Mouse (Mus musculus) lung, adult 2 months (tissue): ENCODE measurements around the gene Rasgrp3. TPM values are rescaled to one million over a fixed set of nuclear protein-coding genes. Genes with fewer than 3 reads are reported as not detected.

Experiments
- DNase-seq: peaks from one replicate; pipeline ENCODE4 v3.0.0; 2022
- H3K4me1 ChIP-seq: fragments of 200-500 bp; 2 replicates; pipeline ENCODE4 v1.6.1; 2011; ENCODE audit warnings: low read length; ENCODE audit not compliant: control insufficient read depth, insufficient read depth
- H3K4me3 ChIP-seq: fragments of 200-500 bp; replicated peaks from 2 replicates; pipeline ENCODE3; 2011; ENCODE audit warnings: low read depth, mild to moderate bottlenecking, control low read depth, low read length; ENCODE audit errors: extremely low read depth
- CTCF ChIP-seq: fragments of 200-500 bp; IDR thresholded peaks from 2 replicates; pipeline ENCODE4 v1.5.1; 2011; ENCODE audit warnings: mild to moderate bottlenecking, low read length, control low read depth; ENCODE audit not compliant: insufficient read depth
- POLR2A ChIP-seq: fragments of 200-500 bp; IDR thresholded peaks from 2 replicates; pipeline ENCODE4 v1.6.1; 2011; ENCODE audit warnings: low read depth, mild to moderate bottlenecking, control low read depth, low read length, borderline replicate concordance; ENCODE audit errors: extremely low read depth
- WGBS: fragments of 180-500 bp; shearing (Covaris S2); methylation state at CpG from one replicate; pipeline ENCODE4 v1.1.7; 2018; 5-methylcytosine and 5-hydroxymethylcytosine counted together
- polyA plus RNA-seq: library from polyadenylated mRNA; depleted of rRNA; stranded (reverse); fragments of >200 nt; gene quantifications from 2 replicates; pipeline ENCODE4 v1.2.3, GENCODE M21; 2012

The Rasgrp3 gene
- polyA plus RNA-seq, 1 experiment = 27.0 TPM

DNA sequence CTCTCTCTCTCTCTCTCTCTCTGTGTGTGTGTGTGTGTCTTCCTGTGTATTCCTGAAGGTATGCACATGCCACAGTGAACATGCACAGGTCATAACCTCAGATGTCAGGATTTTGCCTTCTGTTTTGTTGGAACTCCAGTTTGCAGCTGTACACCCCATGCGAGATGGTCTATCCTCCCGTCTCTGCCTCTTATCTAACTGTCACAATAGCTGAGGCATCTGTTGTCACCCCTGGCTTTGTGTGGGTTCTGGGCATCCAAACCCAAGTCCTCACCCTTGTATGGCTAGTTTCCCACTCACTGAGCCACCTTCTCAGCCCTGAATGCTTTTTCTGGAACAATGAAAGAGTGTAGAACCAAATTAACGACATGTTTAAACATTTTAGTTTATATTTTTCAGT, 44.7 kb downstream of the Rasgrp3 start:
- no peak for DNase-seq
- WGBS = 64% methylated on average over 3 of the region's 3 CpGs

DNA sequence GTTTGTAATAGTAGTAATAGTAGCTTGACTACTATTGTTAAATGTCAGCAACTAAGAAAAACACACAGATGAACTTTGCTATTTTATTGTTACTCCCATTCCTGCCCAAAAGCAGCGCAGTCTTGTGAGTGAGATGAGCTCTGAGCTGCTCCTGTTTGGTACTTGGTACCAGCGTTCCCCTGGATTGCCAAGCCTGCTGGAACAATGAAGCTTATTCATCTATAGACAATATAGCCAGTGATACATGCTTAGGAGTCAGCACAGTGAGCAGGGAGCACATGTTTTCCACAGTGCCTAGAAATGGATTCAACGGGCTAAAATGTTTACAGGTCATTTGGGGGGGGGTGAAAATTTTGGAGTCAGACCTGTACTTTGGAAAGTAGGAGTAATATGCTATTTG, 50.5 kb downstream of the Rasgrp3 start:
- TF ChIP-seq POLR2A (no peak), CTCF (no peak)
- DNase-seq = no peak
- H3K4me3 ChIP-seq = no peak overlapping the region
- peaks cover 7% of the 10 kb centered on the region for H3K4me1 ChIP-seq
- WGBS = 74% methylated on average over 3 of the region's 3 CpGs

More for the DNA sequence above, 44.7 kb downstream of the Rasgrp3 start:
- Histone ChIP-seq H3K4me3 (no peak overlapping the region), H3K4me1 (peaks cover 4% of the 10 kb centered on the region; the same call in 1 of the 2 replicates)
- TF ChIP-seq CTCF = no peak
- TF ChIP-seq POLR2A = no peak

DNA sequence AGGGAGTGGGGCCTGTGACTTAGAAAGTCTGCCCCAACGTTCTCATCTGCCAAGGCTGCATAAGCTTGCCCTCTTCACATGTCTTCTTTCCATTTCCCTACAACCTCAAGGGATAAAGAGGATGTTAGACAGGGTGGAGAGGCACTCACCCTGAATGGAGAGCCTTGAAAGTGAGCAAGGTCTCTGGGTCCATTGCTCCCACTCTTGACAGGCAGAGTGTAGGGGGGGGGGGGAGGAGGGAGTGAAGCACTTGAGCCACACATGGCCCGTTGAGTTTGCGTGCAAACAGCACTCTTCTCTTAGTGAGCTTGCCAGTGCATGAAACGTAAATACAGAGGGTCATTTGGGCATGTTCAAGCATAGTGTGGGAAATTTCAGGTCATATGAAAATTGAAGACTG, 59.5 kb downstream of the Rasgrp3 start:
- WGBS = 62% methylated on average over 4 of the region's 4 CpGs
- Histone ChIP-seq H3K4me3 (no peak overlapping the region), H3K4me1 (0 out of 2 replicates have a peak, but pooled peaks cover under 1% of the 10 kb centered on the region)
- TF ChIP-seq POLR2A = no peak
- TF ChIP-seq CTCF = no peak
- DNase-seq = no peak

DNA sequence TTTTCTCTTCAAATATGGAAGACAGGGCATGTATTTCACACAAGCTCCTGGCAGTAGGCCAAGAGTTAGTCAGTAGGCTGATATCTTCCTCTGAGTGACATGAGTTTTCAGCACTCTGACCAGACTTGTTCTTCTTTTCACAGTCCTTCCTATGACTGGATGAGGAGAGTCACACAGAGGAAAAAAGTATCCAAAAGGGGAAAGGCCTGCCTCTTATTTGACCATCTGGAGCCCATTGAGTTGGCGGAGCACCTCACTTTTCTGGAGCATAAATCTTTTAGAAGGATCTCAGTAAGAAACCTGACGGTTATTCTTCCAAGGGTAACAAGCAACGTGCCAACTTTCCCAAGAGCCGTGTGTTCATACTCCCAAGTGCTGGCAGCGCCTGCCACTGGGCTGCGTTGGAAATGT, 62.5 kb downstream of the Rasgrp3 start:
- Histone ChIP-seq H3K4me1 (no peaks in the 10 kb centered on the region), H3K4me3 (no peak overlapping the region)
- TF ChIP-seq CTCF = no peak
- TF ChIP-seq POLR2A = no peak
- 81% methylated on average over 6 of the region's 6 CpGs for WGBS
- DNase-seq = no peak

DNA sequence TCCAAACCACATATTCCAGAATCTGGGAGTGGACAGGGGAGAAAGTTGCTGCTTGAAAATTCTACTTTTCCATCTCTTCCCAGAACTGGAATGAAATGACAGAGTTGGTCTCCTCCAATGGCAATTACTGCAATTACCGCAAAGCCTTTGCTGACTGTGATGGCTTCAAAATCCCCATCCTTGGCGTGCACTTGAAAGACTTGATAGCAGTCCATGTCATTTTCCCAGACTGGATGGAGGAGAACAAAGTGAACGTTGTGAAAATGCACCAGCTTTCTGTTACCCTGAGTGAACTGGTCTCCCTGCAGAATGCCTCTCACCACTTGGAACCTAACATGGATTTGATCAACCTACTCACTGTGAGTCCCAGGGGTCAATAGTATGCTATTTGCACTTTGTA, 67.3 kb downstream of the Rasgrp3 start:
- TF ChIP-seq CTCF (no peak), POLR2A (no peak)
- no peaks in the 10 kb centered on the region for H3K4me1 ChIP-seq
- 92% methylated on average over 3 of the region's 3 CpGs for whole genome bisulfite sequencing
- no peak overlapping the region for H3K4me3 ChIP-seq
- no peak for DNase-seq

DNA sequence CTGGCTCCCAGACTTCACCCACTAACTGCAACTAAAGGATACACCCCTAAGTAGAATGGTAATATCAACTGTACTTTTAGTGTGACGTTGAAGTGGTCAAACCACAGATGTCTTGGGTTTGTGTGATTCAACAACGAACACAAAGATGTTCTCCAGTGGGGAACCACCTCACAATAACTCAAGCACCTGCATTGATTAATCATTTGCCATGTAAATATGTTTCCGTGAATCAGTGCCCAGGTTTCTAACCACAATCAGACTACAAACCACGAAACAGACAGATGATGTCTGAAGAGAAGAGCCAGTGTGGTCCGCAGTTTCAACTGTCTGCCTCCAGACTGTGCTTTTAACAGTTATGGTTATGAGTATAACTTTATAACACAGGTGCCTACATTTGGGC, 69.4 kb downstream of the Rasgrp3 start:
- TF ChIP-seq CTCF = no peak
- no peak for TF ChIP-seq POLR2A
- 79% methylated on average over 5 of the region's 5 CpGs for WGBS
- no peak overlapping the region for H3K4me3 ChIP-seq
- DNase-seq = no peak
- H3K4me1 ChIP-seq = no peaks in the 10 kb centered on the region

DNA sequence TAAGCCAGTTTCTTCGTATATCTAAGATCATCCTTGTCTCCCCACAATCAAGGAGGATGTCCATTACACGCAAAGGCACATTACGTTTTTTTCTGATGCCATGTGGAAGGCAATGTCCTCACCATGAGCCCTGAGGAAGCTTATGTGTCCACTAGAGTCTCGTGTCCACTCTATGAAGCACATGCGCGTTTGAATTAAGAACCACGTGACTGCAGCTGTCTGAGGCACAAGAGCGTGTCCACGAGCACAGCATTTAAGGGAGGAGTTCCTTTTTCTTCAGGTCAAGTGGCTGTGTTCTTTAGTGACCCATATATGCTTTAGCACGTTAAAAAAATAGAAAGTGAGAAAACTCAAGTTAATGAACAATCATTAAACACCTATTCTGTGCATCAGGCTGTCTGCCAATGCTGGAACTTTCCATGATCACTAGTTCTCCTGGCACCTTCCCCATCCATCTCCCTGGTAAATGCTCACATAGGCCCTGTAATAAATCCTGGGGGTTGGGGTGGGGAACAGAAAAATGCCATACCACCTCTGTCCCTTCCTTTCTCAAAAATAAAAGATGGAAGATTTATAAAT, 70.5 kb downstream of the Rasgrp3 start:
- Histone ChIP-seq H3K4me1 (no peaks in the 10 kb centered on the region), H3K4me3 (no peak overlapping the region)
- WGBS = 73% methylated on average over 10 of the region's 10 CpGs
- DNase-seq = no peak
- TF ChIP-seq CTCF (no peak), POLR2A (no peak)

DNA sequence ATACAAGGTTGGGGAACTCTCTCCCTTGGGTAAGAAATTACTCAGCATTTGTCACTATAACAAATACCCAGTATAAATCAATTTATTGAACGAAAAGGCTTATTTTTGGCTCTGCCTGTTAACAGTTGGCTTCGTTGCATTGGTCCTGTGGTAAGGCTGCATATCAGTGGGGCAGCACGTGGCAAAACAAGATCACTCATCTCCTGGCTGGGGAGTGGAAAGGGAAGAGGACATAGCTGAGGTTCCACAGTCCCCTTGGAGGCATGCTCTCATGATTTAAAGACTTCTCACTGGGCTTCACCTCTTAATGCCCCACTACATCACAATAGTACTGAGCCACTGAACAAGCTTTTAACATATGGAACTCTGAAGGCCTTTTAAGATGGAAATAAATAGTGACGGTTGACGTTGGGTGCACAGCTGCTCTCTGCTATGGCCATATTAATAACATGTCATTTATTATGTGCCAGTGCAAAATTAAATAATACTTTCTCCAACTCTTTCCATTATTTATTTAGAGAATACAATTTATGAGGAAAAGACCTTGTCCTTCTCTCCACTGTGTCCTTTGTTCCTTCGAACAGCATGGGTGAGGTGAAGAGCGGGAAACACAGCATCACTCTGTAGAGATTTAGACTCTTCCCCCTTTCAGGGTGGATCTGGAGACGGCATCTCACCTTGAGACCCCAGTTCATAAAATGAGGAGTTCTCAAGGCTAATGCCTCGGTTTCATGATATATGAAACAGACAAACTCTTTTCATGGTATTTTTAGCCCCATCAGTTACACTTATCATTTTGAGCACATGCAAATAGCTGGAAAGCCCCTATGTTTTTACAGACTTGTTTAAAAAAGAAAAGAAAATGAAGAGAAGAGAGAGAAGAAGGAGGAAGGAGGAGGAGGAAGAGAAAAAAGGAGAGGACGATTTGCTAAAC, 71.3 kb downstream of the Rasgrp3 start:
- no peaks in the 10 kb centered on the region for H3K4me1 ChIP-seq
- no peak overlapping the region for H3K4me3 ChIP-seq
- WGBS = 78% methylated on average over 10 of the region's 10 CpGs
- DNase-seq = no peak
- TF ChIP-seq CTCF (no peak), POLR2A (no peak)

DNA sequence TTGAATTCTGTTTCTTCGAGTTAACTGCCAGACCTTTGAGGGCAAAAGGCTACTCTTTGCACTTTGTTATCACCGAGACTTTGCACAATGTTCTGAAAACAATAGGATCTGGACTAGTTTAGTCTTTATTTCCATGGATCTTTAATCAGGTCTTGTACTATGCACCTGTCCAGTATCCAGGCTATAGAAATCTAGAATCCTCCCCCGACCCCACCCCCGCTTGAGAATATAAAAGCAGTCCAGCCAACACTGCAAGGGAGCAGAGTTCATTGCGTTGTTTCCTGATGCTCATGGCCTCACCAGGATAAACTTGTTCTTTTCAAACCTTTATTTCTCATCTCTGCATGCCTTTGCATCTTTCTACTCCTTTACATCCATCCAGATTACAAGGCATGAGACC, 73.6 kb downstream of the Rasgrp3 start:
- WGBS = 91% methylated on average over 5 of the region's 5 CpGs
- DNase-seq = no peak
- no peaks in the 10 kb centered on the region for H3K4me1 ChIP-seq

DNA sequence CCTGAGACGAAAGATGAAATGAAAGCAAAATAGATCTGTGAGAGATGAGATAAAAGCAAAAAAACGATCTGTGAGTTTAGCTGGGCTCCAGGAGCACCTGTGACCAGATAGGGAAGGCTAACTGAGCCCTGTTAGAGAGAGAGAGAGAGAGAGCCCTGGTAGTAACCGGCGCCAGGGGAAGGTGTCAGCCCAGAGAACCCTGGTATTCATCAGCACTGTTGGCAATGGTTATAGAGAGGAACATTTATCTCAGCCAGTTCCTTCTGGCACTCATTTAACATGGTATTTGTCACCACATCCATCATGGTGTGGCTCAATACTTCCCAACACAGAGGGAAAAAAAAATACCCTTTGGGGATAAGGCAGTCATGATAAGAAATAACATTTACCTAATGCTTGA, 80.9 kb downstream of the Rasgrp3 start:
- WGBS = 49% methylated on average over 4 of the region's 4 CpGs
- no peak for TF ChIP-seq POLR2A
- TF ChIP-seq CTCF = no peak
- no peak for DNase-seq
- H3K4me3 ChIP-seq = peak overlapping the region; percentile 9
- no peaks in the 10 kb centered on the region for H3K4me1 ChIP-seq

More for the DNA sequence above, 73.6 kb downstream of the Rasgrp3 start:
- no peak for TF ChIP-seq CTCF
- no peak for TF ChIP-seq POLR2A
- H3K4me3 ChIP-seq = no peak overlapping the region
